Mouse (Mus musculus) embryonic fibroblast, embryonic 13.5 days (primary cell): ENCODE results near the gene Rsrc2. TPM values are rescaled to one million over a fixed set of nuclear protein-coding genes. Genes with fewer than 3 reads are reported as not detected.

ENCODE experiments used
- H3K27ac ChIP-seq: 2 replicates; pipeline ENCODE4 v1.5.1; 2012; ENCODE audit warnings: low read length, control low read depth, inconsistent platforms; ENCODE audit not compliant: insufficient read depth
- H3K4me1 ChIP-seq: 2 replicates; pipeline ENCODE4 v1.6.1; 2011; ENCODE audit warnings: low read length; ENCODE audit not compliant: control insufficient read depth, insufficient read depth
- H3K4me3 ChIP-seq: 2 replicates; pipeline ENCODE4 v1.5.1; 2011; ENCODE audit warnings: mild to moderate bottlenecking, control low read depth, low read length; ENCODE audit not compliant: insufficient read depth
- CTCF ChIP-seq: IDR thresholded peaks from 2 replicates; pipeline ENCODE4 v1.5.1; 2011; ENCODE audit warnings: mild to moderate bottlenecking, control low read depth, low read length, moderate library complexity, borderline replicate concordance; ENCODE audit not compliant: insufficient read depth
- POLR2A ChIP-seq: IDR thresholded peaks from 2 replicates; pipeline ENCODE4 v1.6.1; 2011; ENCODE audit warnings: low read depth, mild to moderate bottlenecking, control low read depth, low read length, moderate library complexity
- polyA plus RNA-seq: library from polyadenylated mRNA; stranded (reverse); fragments of >200 nt; gene quantifications from 2 replicates; pipeline ENCODE4 v1.2.4, GENCODE M21; 2011; ENCODE audit warnings: low read depth; ENCODE audit not compliant: missing spikeins, insufficient read length

Rsrc2 gene
- polyA plus RNA-seq, 1 experiment = 122 TPM

DNA sequence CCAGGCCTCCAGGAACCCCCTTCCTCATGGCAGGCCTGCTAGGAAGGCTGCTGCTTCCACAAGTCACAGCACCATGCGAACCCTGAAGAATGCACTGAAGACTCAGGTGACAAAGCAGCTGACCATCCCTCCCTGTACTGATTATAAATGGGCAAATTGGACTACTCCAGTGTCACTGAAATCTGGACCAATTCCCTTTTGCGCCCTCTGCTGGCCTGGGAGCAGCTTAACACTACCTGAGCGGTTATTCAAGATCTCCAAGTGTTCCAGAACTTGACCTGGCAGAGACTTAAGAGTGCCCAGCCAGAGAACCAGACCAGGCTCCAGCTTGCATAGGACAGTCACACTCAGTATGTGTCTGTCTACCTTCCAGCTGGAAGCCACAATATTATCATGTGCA, 50.0 kb downstream of the Rsrc2 start:
- H3K4me3 ChIP-seq = no peak overlapping the region
- TF ChIP-seq POLR2A (no peak), CTCF (peak; percentile 59; the same call in 1 of the 2 replicates)
- no peak overlapping the region for H3K27ac ChIP-seq
- peaks cover 5% of the 10 kb centered on the region for H3K4me1 ChIP-seq

DNA sequence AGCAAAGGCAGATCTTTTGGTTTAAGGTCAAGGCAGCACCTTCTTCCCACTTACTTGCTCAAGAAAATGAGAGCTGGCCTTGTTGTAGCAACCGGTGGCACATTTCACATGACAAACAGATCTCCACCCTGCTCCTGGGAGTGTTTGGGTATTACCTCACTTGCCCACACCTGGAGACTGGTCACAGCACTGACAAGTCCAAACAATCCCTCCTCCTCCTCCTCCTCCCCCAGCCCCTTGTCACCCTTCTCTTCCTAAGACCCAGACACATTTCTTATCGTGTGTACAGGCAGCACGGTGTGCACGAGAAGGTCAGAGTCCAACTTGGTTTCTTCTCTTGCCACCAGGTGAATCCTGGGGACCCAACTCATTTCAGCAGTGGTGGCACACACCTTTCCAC, 52.3 kb downstream of the Rsrc2 start:
- TF ChIP-seq POLR2A (no peak), CTCF (no peak)
- no peak overlapping the region for H3K27ac ChIP-seq
- peaks cover 9% of the 10 kb centered on the region for H3K4me1 ChIP-seq
- H3K4me3 ChIP-seq = no peak overlapping the region

DNA sequence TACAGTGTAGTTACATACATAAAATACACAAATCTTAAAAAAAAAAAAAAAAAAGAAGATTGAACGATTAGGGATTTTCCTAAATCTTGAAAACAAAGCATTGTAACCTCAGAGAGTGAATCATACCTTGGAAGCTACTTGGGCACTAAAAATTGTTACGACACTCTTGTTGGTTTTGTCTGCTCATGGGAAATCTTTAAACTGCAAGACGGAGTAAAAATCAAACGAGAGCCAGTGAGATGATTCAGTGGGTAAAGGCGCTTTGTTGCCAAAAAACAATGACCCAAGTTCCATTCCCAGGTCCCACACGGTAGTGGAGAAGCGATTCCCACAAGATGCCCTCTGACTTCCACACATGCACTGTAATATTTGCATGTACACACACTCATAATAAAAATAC, 53.0 kb downstream of the Rsrc2 start:
- H3K27ac ChIP-seq = no peak overlapping the region
- no peak for TF ChIP-seq POLR2A
- no peak for TF ChIP-seq CTCF

DNA sequence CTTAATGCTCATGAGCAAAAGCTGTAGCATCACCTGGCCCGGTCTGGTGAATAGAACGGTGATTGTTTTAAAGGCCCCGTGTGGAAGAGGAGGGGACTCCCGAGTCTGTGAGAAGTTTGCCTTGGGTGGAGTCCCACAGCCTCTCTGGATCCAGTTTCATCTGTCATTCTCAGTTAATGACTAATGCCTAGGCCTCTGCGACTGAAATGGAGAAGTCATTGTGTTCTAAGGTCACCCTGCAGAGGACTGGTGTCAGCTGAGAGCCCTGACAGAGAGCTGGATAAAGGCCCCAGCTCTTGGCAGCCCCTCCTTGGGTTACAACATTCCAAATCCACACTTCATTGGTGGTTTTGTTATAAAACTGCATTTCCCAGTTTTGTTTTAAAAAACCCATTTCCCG, 54.7 kb downstream of the Rsrc2 start:
- Histone ChIP-seq H3K27ac (peak overlapping the region; percentile 88), H3K4me3 (no peak overlapping the region), H3K4me1 (peaks cover 6% of the 10 kb centered on the region)
- TF ChIP-seq CTCF = no peak
- TF ChIP-seq POLR2A = no peak

More for the DNA sequence above, 53.0 kb downstream of the Rsrc2 start:
- Histone ChIP-seq H3K4me1 (peaks cover 9% of the 10 kb centered on the region), H3K4me3 (no peak overlapping the region)

DNA sequence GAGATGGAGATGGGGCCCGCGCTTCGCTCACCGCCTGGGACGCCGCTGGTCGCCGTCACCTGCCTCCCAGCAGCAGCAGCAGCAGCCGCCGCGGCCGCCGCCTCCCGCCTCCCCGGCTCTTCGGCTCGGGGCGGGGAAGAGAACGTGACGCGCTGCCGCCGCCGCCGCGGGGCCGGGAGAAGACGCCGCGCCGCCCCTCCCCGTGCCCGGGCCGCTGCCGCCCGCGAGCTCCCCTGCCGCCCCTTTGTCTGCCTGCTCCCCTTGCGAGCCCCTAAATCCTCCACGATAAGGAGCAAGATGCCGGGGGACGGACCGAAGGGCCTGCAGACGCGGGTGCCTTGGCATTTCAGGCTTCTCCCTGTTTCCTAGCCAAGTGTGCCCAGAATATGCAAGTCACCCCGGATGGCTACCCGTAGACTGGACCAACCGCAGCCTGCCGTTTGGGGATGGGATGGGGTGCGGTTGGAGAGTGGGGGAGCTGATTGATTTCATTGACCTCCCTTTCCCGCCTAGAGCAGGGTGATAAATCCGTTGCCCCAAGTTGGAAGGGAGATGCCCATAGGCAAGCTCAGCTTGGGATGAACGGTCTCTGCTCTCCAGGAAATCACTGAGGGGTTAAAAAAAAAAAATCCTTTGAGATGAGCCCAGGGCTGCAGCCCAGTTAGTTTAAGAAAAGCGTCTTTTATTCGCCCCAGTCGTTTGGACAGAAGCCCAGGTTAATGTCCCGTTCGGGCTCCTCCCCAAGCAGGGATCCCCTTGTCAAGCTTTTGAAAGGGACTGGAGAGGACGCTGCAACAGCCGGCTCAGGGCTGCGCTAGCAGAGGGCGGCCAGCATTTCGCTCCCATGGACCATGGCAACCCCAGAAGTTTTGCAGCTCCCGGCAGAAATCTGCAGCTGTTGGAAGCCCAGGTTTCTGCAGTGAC, 64.7 kb downstream of the Rsrc2 start, which contains the start of gene Clip1:
Clip1 (minus strand) TSS at position 398 of the 924 bp plus-strand sequence.
- peak; percentile 79 for TF ChIP-seq POLR2A
- no peak for TF ChIP-seq CTCF
- Histone ChIP-seq H3K27ac (peak within 1 kb of the TSS; percentile 62), H3K4me1 (peaks cover 15% of the 10 kb centered on the region), H3K4me3 (peak within 1 kb of the TSS; percentile 52)

DNA sequence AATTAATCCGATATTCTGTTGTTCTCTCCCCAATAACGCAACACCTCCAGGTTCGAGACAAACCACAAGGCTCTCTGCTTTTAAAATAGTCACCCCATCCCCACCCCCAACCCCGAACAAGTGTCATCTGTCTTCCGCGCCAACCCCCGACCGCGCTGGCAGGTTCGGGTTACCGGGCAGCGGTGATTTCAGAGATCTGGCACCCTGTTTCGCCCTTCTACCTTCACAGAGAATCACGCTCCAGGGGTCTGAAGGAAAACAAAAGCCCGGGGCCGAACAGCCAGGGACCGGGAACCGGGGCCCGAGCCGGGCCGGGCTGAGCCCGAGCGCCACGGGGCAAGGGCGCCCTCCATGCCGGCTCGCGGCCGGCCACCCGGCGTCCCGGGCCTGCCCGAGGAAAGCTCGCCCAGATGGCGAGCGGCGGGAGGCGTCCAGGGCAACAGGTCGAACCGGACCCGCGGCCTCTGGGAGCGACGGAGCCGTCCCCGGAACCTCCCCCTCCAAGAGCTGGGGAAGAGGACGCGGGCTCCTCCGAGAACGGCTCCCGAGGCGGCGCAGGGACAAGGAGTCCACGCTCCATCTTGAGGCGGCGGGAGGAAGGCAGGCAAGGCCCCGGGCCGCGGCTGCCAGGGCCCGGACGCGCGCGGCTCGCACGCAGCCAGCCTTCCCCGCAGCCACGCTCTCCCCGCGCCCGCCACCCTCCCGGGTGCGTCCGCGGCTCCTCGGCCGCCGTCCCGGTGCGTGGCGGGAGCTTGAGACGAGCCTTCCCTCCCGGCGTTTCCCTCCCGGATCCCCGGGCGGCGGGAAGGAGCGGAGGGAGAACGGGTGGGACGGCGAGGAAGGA, 65.6 kb downstream of the Rsrc2 start:
- Histone ChIP-seq H3K4me3 (peak overlapping the region; percentile 52), H3K4me1 (peaks cover 15% of the 10 kb centered on the region), H3K27ac (peak overlapping the region; percentile 62)
- TF ChIP-seq POLR2A (no peak), CTCF (no peak)

DNA sequence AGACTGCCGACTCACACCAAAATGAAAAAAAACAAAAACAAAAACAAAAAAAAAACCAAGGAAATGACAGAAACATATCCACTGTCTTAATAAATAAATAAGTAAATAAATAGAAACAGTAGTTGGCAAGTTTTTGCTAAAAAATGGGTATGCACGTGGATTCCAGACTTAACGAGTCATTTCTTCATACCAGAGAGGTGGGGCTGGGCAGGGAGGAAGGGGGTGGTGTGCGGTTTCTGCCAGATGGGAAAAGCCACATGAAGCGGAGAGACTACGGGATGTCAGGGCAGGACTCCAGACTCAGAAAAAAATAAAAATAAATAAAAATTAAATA, 66.2 kb downstream of the Rsrc2 start:
- H3K4me1 ChIP-seq = peaks cover 15% of the 10 kb centered on the region
- H3K27ac ChIP-seq = peak overlapping the region; percentile 57; the same call in 1 of the 2 replicates
- TF ChIP-seq CTCF = no peak
- TF ChIP-seq POLR2A = no peak
- H3K4me3 ChIP-seq = peak overlapping the region; percentile 52

DNA sequence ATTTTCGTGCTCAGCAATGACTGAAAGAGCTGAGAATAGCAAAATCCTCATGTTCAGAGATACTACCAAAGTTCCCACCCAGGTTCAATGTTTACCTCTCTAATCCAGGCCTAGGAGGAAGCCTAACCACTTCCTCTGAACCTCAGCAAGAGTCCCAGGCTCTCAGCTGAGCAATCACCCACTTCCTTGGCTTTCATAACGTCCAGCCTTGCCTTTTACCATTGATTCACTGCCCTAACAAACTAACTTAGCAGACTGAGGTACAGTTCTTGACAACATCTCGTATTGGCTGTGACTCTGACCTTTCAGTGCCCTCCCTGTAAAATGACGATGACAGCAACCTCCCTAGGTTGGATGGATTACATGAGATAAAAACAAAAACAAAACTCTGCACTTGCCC, 66.8 kb downstream of the Rsrc2 start:
- TF ChIP-seq POLR2A (no peak), CTCF (no peak)
- Histone ChIP-seq H3K4me3 (peak overlapping the region; percentile 52), H3K27ac (peak overlapping the region; percentile 57), H3K4me1 (peaks cover 15% of the 10 kb centered on the region)

DNA sequence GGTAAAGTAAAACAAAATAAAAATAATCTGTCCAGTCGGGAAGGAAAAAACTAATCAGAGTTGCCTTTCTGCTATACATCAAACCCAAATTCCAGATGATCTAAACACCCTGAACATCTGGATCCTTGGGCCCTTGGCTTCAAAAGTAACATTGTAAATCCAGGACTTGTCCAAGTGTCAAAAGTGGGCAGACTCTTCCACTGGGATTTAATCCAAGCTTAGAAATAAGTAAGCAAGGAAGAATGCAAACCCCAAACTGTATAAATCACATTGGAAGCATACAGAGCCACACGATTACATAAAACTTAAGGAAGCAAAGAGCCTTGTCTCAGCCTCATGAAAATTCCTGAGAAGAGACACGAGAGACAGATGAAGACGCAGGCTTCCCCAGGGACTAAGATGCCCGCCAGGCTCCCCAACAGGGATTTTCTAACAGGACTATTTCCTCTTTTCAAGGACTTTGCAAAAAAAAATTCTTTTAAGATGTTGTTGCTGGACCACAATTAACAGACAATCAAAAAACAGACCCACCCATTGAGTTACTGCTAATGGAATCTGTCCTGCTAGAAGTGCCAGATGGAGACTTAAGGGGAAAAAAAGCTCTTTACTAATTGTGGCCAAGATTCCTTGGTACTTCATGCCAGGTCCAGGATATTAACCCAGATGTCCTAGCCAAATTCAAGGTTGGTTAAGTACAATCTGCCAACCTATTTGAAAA, 69.5 kb downstream of the Rsrc2 start:
- Histone ChIP-seq H3K4me3 (no peak overlapping the region), H3K27ac (peak overlapping the region; percentile 76), H3K4me1 (peaks cover 12% of the 10 kb centered on the region)
- TF ChIP-seq CTCF = no peak
- TF ChIP-seq POLR2A = no peak
